Mouse (Mus musculus): ENCODE data around the gene Rab3il1.

Gene Rab3il1

GRCm38 (mm10) chr19:10013348-10013747 lies 11.9 kb downstream of the Rab3il1 start:
- DNase-seq (ENCODE audit: low read depth, low spot score): peak; percentile 25

GRCm38 (mm10) chr19:10013913-10014312 lies 12.4 kb downstream of the Rab3il1 start:
- DNase-seq (ENCODE audit: low read depth, low spot score): no peak

GRCm38 (mm10) chr19:10014824-10015223 lies 13.4 kb downstream of the Rab3il1 start:
- no peak for DNase-seq (ENCODE audit: low read depth, low spot score)

- DNase-seq (ENCODE audit: low read depth, low spot score): no peak
Measured at GRCm38 (mm10) chr19:10015442-10015841, 14.0 kb downstream of the Rab3il1 start.

- no peak for DNase-seq (ENCODE audit: low read depth, low spot score)
Measured at GRCm38 (mm10) chr19:10016151-10016550, 14.7 kb downstream of the Rab3il1 start.

- DNase-seq (ENCODE audit: low read depth, low spot score): peak; percentile 38
Measured at GRCm38 (mm10) chr19:10017637-10018526, 16.4 kb downstream of the Rab3il1 start.

GRCm38 (mm10) chr19:10018527-10018818 lies 17.0 kb downstream of the Rab3il1 start:
- DNase-seq (ENCODE audit: low read depth, low spot score): no peak

GRCm38 (mm10) chr19:10019214-10019760 lies 17.8 kb downstream of the Rab3il1 start:
- DNase-seq (ENCODE audit: low read depth, low spot score): no peak

GRCm38 (mm10) chr19:10021981-10022380 lies 20.5 kb downstream of the Rab3il1 start:
- no peak for DNase-seq (ENCODE audit: low read depth, low spot score)

GRCm38 (mm10) chr19:10022414-10023303 lies 21.2 kb downstream of the Rab3il1 start:
- peak; percentile 37 for DNase-seq (ENCODE audit: low read depth, low spot score)

- DNase-seq (ENCODE audit: low read depth, low spot score): no peak
Measured at GRCm38 (mm10) chr19:10023304-10023758, 21.9 kb downstream of the Rab3il1 start.

- no peak for DNase-seq (ENCODE audit: low read depth, low spot score)
Measured at GRCm38 (mm10) chr19:10025169-10025875, 23.9 kb downstream of the Rab3il1 start.

- DNase-seq (ENCODE audit: low read depth, low spot score): no peak
Measured at GRCm38 (mm10) chr19:10029746-10030145, 28.3 kb downstream of the Rab3il1 start.

- DNase-seq (ENCODE audit: low read depth, low spot score): peak; percentile 65
Measured at GRCm38 (mm10) chr19:10033211-10033973, 31.9 kb downstream of the Rab3il1 start.

GRCm38 (mm10) chr19:10034356-10034755 lies 32.9 kb downstream of the Rab3il1 start:
- no peak for DNase-seq (ENCODE audit: low read depth, low spot score)

- DNase-seq (ENCODE audit: low read depth, low spot score): peak; percentile 78
Measured at GRCm38 (mm10) chr19:10034785-10035447, 33.4 kb downstream of the Rab3il1 start.

GRCm38 (mm10) chr19:10037534-10037933 lies 36.1 kb downstream of the Rab3il1 start:
- DNase-seq (ENCODE audit: low read depth, low spot score): no peak

GRCm38 (mm10) chr19:10038364-10038763 lies 36.9 kb downstream of the Rab3il1 start:
- DNase-seq (ENCODE audit: low read depth, low spot score): no peak

- DNase-seq (ENCODE audit: low read depth, low spot score): no peak
Measured at GRCm38 (mm10) chr19:10038910-10039309, 37.4 kb downstream of the Rab3il1 start.

- peak; percentile 68 for DNase-seq (ENCODE audit: low read depth, low spot score)
Measured at GRCm38 (mm10) chr19:10039615-10040014, 38.1 kb downstream of the Rab3il1 start.

Data from ES-CJ7 (cell line).